Mouse (Mus musculus) small intestine, adult 2 months (tissue): ENCODE measurements around the gene Tceanc2.

ENCODE experiments used
- CTCF ChIP-seq: fragments of 200-500 bp; IDR thresholded peaks from 2 replicates; pipeline ENCODE4 v1.5.1; 2012; ENCODE audit warnings: low read depth, mild to moderate bottlenecking, control low read depth, inconsistent platforms, low read length, moderate library complexity, mixed read lengths; ENCODE audit not compliant: insufficient replicate concordance, insufficient read length; ENCODE audit errors: extremely low read depth
- POLR2A ChIP-seq: fragments of 200-500 bp; IDR thresholded peaks from 2 replicates; pipeline ENCODE4 v1.6.1; 2012; ENCODE audit warnings: low read depth, mild to moderate bottlenecking, control low read depth, inconsistent platforms, low read length, moderate library complexity

DNA sequence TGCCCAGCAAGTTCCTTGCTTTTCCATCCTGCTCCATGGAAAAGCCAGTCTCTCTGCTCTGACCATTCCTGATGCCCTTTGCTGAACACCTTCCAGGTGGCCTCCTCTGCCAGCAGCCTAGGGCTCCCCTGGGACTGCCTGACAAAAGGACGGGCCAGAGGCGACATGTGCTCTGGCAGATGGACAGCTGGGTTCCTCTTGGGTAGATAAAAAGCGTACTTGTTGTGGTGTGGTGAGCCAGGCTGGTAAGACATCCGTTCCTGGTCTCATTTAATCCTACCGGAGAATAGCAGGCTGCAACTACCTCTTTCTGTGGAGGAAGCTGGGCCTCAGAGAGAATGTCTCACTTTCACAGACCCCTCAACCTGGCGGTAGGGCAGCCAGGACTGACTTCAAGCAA is 82.9 kb downstream of the Tceanc2 start:
- TF ChIP-seq CTCF (no peak), POLR2A (no peak)
